Mouse (Mus musculus) bone marrow macrophage, adult 2 months (primary cell): Measurements from ENCODE around the gene Erc2.

ENCODE experiments used
- CTCF ChIP-seq: IDR thresholded peaks from 2 replicates; pipeline ENCODE4 v1.5.1; 2012; ENCODE audit warnings: low read depth, mild to moderate bottlenecking, low read length, moderate library complexity
- POLR2A ChIP-seq: IDR thresholded peaks from 2 replicates; pipeline ENCODE4 v1.6.1; 2012; ENCODE audit warnings: mild to moderate bottlenecking, low read depth, low read length, borderline replicate concordance

- TF ChIP-seq POLR2A (no peak), CTCF (no peak)
Measured at GRCm38 (mm10) chr14:27602136-27602535, 20.1 kb upstream of the Erc2 start.
